Mouse (Mus musculus): ENCODE measurements at regions not wholly inside any gene's neighbourhood (a gene's known extent, or its start where the extent isn't known, plus 50 kb on each side); places are given as distances from the start of the nearest gene placed in this dataset.

DNA sequence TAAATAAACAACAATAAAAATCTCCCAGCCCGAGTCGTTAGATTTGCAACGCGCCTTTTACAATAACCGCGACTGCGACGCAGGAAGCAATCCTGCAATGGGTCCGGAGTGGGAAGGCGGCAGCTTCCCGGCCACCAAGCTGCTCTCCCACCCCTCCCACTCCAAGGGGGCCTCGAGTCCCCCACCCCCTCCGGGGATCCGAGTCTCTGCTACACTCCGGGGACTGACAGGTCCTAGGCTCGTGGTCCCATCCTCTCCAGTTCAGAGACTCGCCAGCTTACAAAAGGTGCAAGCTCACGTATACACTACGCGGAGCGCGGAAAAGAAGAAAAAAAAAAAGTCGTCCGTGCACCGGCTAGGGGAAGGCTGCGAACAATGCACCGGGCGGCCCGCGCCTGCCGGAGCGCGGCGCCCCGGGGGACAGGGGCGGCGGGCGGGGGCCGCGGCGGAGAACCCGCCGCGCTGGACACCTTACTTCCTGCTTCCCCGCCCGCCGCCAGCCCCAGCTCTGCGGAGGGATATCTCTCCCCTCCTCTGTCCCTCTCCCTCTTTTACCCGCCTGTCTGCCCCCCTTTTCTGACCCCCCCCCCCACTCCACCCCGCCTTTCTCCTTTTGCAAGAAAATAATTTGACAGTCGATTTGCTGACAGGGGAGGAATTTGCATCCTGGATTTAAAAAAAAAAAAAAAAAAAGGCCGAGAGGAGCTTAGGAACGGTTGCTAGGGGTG lies 130.0 kb upstream of the Ubr2 start:
- no peaks in the 10 kb centered on the region for H3K27me3 ChIP-seq
- peak overlapping the region; percentile 99 for H3K27ac ChIP-seq (replicated peaks)
- no peaks in the 10 kb centered on the region for H3K36me3 ChIP-seq
- peak overlapping the region; percentile 67 for H3K4me3 ChIP-seq (replicated peaks)
- peak overlapping the region; percentile 86 for H3K4me2 ChIP-seq (replicated peaks)
- under 1% methylated on average over 51 of the region's 53 CpGs for WGBS
- ATAC-seq (ENCODE audit: insufficient number of reproducible peaks, low FRiP score, low TSS enrichment, low read depth), result peak; percentile 44
- peaks cover 41% of the 10 kb centered on the region for H3K4me1 ChIP-seq
- H3K9ac ChIP-seq, result peak overlapping the region; percentile 70
- no peaks in the 10 kb centered on the region for H3K9me3 ChIP-seq (replicated peaks)

DNA sequence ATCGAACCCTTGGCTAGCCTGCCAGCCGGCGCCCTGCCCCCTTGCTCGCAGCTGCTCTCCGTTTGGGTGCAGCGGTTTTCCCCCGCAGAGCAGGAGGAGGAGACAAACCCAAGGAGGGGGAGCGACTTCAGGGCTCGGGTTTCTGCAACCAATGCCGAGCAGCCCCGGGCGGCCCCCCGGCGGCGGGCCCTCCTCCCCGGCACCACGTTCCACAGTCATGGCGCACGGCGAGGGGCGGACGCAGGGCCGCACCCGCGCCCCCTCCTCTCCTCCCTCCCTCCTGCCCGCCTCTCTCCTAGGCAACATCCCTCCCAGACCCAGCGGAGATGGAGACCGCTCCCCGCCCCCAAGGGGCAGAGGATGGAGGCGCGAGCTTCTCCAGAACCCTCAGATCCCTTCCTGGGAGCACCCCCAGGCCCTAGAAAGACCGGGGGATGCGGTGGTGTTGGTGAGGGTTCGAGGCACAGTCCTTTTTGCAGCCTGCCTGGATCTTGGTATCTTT lies 129.4 kb upstream of the Ubr2 start:
- Histone ChIP-seq H3K9me3 (replicated peaks) (no peaks in the 10 kb centered on the region), H3K27ac (replicated peaks) (peak overlapping the region; percentile 99), H3K4me3 (replicated peaks) (peak overlapping the region; percentile 67), H3K4me1 (peaks cover 35% of the 10 kb centered on the region), H3K36me3 (no peaks in the 10 kb centered on the region), H3K27me3 (no peaks in the 10 kb centered on the region), H3K4me2 (replicated peaks) (peak overlapping the region; percentile 86), H3K9ac (peak overlapping the region; percentile 70)
- WGBS, result under 1% methylated on average over 33 of the region's 34 CpGs
- ATAC-seq (ENCODE audit: insufficient number of reproducible peaks, low FRiP score, low TSS enrichment, low read depth), result peak; percentile 95

DNA sequence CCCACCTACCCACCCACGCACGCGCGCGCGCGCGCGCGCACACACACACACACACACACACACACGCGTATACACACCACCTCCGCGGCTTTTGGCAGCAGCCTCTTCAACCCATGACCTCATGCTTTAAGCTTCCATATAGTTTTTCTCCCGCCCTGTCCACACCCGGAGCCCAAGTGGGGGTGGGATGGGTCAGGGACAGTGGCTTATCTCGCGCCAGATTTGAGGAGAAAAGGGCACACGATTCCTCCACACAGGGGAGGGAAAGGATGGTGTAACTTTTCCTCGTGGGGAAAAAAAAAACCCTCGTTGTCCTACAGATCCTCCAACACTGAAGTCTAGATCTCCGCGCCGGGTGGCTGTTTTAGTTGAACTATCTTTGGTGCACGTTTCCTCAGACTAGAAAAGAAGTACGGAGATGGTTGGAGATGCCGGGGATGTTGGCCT lies 128.8 kb upstream of the Ubr2 start:
- peak overlapping the region; percentile 86 for H3K4me2 ChIP-seq (replicated peaks)
- H3K9ac ChIP-seq, result peak overlapping the region; percentile 26
- WGBS, result 3% methylated on average over 27 of the region's 27 CpGs
- H3K4me3 ChIP-seq (replicated peaks), result peak overlapping the region; percentile 67
- peak overlapping the region; percentile 99 for H3K27ac ChIP-seq (replicated peaks)
- H3K27me3 ChIP-seq, result no peaks in the 10 kb centered on the region
- no peaks in the 10 kb centered on the region for H3K36me3 ChIP-seq
- no peaks in the 10 kb centered on the region for H3K9me3 ChIP-seq (replicated peaks)
- peaks cover 29% of the 10 kb centered on the region for H3K4me1 ChIP-seq
- no peak for ATAC-seq (ENCODE audit: insufficient number of reproducible peaks, low FRiP score, low TSS enrichment, low read depth)

DNA sequence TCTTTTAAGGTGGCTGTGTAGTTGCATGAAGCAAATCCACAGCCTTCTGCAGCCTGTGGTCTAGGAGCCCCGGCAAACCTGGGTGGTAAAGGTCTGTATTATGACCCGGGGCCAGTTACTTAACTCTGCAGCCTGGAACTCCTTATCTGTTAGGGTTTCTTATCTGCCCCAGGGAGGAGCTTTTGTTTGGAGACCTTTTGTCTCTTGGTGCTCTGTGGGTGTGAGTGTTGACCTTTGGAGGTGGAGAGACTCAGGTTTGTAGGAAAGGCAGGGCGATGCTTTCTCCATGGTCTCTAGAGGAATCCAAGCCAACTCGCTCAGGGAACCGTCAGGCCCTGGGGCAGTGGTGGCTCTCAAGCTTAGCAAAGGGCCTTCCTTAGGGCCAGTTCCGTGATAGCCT lies 127.8 kb upstream of the Ubr2 start:
- H3K4me3 ChIP-seq (replicated peaks), result no peak overlapping the region
- no peak overlapping the region for H3K27ac ChIP-seq (replicated peaks)
- WGBS, result 55% methylated on average over 6 of the region's 6 CpGs
- no peaks in the 10 kb centered on the region for H3K9me3 ChIP-seq (replicated peaks)
- H3K9ac ChIP-seq, result no peak overlapping the region
- no peaks in the 10 kb centered on the region for H3K27me3 ChIP-seq
- H3K36me3 ChIP-seq, result no peaks in the 10 kb centered on the region
- H3K4me1 ChIP-seq, result peaks cover 18% of the 10 kb centered on the region
- no peak overlapping the region for H3K4me2 ChIP-seq (replicated peaks)
- ATAC-seq (ENCODE audit: insufficient number of reproducible peaks, low FRiP score, low TSS enrichment, low read depth), result no peak

DNA sequence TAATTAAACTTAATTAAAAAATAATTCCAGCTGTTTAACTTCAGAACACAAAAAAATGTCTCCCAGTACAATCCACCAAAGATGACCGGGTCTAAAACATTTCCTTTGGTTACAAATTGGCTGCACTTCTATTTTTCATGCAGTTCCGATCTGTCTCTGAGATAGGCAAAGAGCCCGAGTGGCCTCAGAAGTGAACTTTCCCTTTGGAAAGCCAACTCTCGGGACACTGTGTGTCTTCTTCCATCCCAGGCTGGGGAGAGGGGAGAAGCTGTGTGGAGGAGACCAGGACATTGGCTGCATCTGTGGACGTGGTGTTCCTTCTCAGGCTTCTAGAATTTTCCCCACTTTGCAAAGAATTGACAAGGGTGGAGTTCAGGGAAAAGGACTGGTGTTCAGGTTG lies 125.0 kb upstream of the Ubr2 start:
- ATAC-seq (ENCODE audit: insufficient number of reproducible peaks, low FRiP score, low TSS enrichment, low read depth), result no peak
- Histone ChIP-seq H3K9ac (no peak overlapping the region), H3K4me1 (peaks cover 7% of the 10 kb centered on the region; the same call in 1 of the 2 replicates), H3K27ac (replicated peaks) (no peak overlapping the region), H3K36me3 (no peaks in the 10 kb centered on the region), H3K27me3 (no peaks in the 10 kb centered on the region), H3K9me3 (replicated peaks) (no peaks in the 10 kb centered on the region), H3K4me2 (replicated peaks) (no peak overlapping the region), H3K4me3 (replicated peaks) (no peak overlapping the region)
- WGBS, result 78% methylated on average over 5 of the region's 5 CpGs

DNA sequence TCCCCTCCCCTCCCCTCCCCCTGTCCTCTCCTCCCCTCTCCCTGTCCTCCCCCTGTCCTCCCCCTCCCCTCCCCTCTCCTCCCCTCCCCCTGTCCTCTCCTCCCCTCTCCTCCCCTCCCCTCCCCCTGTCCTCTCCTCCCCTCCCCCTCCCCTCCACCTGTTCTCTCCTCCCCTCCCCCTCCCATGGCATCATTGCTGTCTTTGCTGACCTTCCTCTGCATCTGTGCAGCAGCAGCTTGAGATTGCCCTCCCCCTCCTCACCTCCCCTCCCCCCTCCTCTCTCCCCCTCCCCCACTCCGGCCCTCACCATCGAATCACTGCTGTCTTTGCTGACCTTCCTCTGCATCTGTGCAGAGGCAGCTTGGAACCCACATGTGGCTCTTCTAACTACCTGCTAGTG lies 123.4 kb upstream of the Ubr2 start:
- no peaks in the 10 kb centered on the region for H3K36me3 ChIP-seq
- WGBS, result 59% methylated on average over 2 of the region's 2 CpGs
- H3K9me3 ChIP-seq (replicated peaks), result no peaks in the 10 kb centered on the region
- peaks cover 1% of the 10 kb centered on the region; the same call in 1 of the 2 replicates for H3K4me1 ChIP-seq
- ATAC-seq (ENCODE audit: insufficient number of reproducible peaks, low FRiP score, low TSS enrichment, low read depth), result no peak
- no peaks in the 10 kb centered on the region for H3K27me3 ChIP-seq
- H3K4me3 ChIP-seq (replicated peaks), result no peak overlapping the region
- no peak overlapping the region for H3K4me2 ChIP-seq (replicated peaks)
- H3K27ac ChIP-seq (replicated peaks), result no peak overlapping the region
- no peak overlapping the region for H3K9ac ChIP-seq

DNA sequence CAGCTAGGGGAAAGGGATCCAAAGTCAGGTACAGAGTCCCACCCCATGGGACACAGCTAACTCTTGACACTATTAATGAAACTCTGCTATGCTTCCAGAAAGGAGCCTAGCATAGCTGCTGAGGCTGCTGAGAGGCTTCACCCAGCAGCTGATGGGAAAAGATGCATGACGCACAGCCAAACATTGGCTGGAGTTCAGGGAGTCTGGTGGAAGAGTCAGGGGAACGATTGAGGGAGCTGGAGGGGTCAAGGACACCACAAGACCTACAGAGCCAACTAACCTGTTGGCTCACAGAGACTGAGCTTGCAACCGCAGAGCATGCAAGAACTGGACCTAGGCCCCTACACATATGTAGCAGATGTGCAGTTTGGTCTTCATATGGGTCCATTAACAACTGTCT lies 117.2 kb upstream of the Ubr2 start:
- no peak overlapping the region for H3K4me2 ChIP-seq (replicated peaks)
- no peaks in the 10 kb centered on the region for H3K4me1 ChIP-seq
- H3K9ac ChIP-seq, result no peak overlapping the region
- no peaks in the 10 kb centered on the region for H3K9me3 ChIP-seq (replicated peaks)
- no peak overlapping the region for H3K4me3 ChIP-seq (replicated peaks)
- 86% methylated on average over 3 of the region's 3 CpGs for WGBS
- no peaks in the 10 kb centered on the region for H3K27me3 ChIP-seq
- no peaks in the 10 kb centered on the region for H3K36me3 ChIP-seq
- no peak for ATAC-seq (ENCODE audit: insufficient number of reproducible peaks, low FRiP score, low TSS enrichment, low read depth)
- no peak overlapping the region for H3K27ac ChIP-seq (replicated peaks)

DNA sequence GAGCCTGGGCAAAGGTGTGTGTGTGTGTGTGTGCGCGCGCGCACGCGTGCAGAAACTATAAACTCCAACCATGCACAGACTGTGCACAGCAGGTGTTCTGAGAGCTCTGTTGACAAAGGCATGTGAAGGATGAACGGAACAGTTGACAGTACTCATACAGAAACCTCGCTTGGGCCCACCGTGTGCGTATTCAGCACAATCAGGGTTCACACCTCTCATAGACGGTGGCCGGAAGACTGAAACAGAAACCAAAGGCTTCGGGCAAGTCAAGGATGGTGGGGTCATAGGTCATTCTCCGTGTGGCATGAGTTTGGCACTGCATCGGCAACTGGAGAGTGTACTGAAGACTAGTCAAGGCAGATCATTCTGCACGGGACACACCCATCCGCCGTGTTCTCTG lies 113.2 kb upstream of the Ubr2 start:
- ATAC-seq (ENCODE audit: insufficient number of reproducible peaks, low FRiP score, low TSS enrichment, low read depth), result no peak
- Histone ChIP-seq H3K36me3 (no peaks in the 10 kb centered on the region), H3K27ac (replicated peaks) (no peak overlapping the region), H3K9me3 (replicated peaks) (no peaks in the 10 kb centered on the region), H3K4me2 (replicated peaks) (no peak overlapping the region), H3K9ac (no peak overlapping the region), H3K27me3 (no peaks in the 10 kb centered on the region), H3K4me3 (replicated peaks) (no peak overlapping the region), H3K4me1 (no peaks in the 10 kb centered on the region)
- 85% methylated on average over 18 of the region's 18 CpGs for WGBS

DNA sequence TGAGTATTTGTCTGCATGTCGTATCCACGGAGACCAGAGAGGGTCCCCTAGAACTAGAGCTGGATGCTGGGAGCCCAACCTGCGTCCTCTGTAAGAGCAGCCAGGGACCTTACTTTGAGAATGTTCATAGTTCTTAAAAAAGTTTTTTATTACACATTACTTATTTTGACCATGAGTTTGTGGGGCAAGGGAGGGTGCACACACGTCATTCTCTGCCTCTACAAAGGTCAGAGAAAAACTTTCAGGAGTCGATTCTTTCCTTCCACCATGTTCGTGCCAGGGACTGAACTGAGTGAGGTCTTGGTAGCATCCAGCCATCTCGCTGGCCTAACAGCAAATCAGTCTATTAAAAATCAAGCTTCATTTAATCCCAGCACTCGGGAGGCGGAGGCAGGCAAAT lies 111.9 kb upstream of the Ubr2 start:
- no peak for ATAC-seq (ENCODE audit: insufficient number of reproducible peaks, low FRiP score, low TSS enrichment, low read depth)
- H3K4me1 ChIP-seq, result no peaks in the 10 kb centered on the region
- H3K4me2 ChIP-seq (replicated peaks), result no peak overlapping the region
- no peak overlapping the region for H3K9ac ChIP-seq
- H3K36me3 ChIP-seq, result no peaks in the 10 kb centered on the region
- H3K9me3 ChIP-seq (replicated peaks), result no peaks in the 10 kb centered on the region
- H3K27me3 ChIP-seq, result no peaks in the 10 kb centered on the region
- H3K27ac ChIP-seq (replicated peaks), result no peak overlapping the region
- no peak overlapping the region for H3K4me3 ChIP-seq (replicated peaks)
- 80% methylated on average over 9 of the region's 9 CpGs for WGBS

DNA sequence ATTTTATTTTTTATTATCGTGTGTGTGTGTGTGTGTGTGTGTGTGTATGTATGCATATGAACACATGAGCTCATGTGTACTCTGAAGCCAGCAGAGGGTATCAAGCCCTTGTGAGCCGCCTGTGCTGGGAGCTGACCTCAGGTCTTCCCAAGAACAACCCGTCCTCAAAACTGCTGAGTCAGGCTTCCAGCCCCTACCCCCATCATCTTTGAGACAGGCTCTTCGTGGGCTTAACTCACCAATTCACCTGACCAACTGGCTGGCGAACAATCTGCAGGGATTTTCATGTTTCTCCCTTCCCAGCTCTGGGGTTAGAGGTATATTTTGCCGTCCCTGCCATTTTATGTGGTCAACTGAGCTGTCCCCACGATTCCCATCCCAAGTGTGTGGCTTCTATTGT lies 107.7 kb upstream of the Ubr2 start:
- WGBS, result 84% methylated on average over 7 of the region's 7 CpGs
- no peaks in the 10 kb centered on the region for H3K4me1 ChIP-seq
- H3K9ac ChIP-seq, result no peak overlapping the region

DNA sequence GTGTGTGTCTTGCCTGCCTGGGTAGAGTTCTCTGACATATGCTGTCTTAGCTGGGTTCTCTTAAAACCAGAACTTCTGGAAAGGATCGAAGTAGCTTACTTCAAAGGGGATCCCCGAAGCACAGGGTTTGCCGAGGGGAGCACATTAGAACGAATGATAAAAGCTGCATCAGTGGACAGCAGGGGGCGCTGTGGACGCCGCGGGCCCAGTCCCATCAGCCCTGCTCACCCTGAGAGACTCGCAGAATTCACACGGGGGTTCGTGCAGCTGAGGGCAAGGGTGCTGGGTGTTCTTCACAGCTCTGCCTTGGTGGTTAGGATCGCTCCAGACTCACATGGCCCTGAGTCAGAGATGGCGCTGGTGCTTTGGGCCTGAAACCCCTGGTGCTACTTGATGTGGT lies 105.4 kb upstream of the Ubr2 start:
- 48% methylated on average over 13 of the region's 13 CpGs for WGBS
- no peaks in the 10 kb centered on the region for H3K36me3 ChIP-seq
- H3K4me1 ChIP-seq, result no peaks in the 10 kb centered on the region
- H3K27me3 ChIP-seq, result no peaks in the 10 kb centered on the region
- H3K9ac ChIP-seq, result no peak overlapping the region
- H3K9me3 ChIP-seq (replicated peaks), result no peaks in the 10 kb centered on the region
- no peak overlapping the region for H3K4me2 ChIP-seq (replicated peaks)
- no peak overlapping the region for H3K27ac ChIP-seq (replicated peaks)
- H3K4me3 ChIP-seq (replicated peaks), result no peak overlapping the region
- no peak for ATAC-seq (ENCODE audit: insufficient number of reproducible peaks, low FRiP score, low TSS enrichment, low read depth)

More for the DNA sequence above, 107.7 kb upstream of the Ubr2 start:
- Histone ChIP-seq H3K4me2 (replicated peaks) (no peak overlapping the region), H3K9me3 (replicated peaks) (no peaks in the 10 kb centered on the region), H3K27me3 (no peaks in the 10 kb centered on the region), H3K27ac (replicated peaks) (no peak overlapping the region), H3K36me3 (no peaks in the 10 kb centered on the region), H3K4me3 (replicated peaks) (no peak overlapping the region)
- no peak for ATAC-seq (ENCODE audit: insufficient number of reproducible peaks, low FRiP score, low TSS enrichment, low read depth)

DNA sequence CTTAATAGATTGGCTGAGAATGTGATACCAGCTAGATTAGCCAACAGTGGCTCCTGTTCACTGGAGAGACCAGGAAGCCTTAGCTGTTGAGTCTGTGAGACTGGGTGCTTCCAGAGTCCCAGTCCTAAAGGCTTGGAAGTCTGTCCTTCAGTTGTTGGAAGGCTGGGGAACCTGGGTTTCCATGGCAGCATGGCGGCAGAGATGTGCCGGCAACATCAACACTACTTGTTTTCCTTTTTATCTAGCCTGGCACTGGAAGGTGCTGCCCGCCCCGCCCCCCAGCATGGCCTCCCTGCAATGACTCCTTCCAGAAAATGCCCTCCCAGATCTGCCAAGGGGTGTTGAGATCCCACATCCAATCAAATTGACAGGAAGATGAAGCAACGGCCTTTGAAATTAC lies 104.8 kb upstream of the Ubr2 start:
- no peak overlapping the region for H3K4me3 ChIP-seq (replicated peaks)
- no peak overlapping the region for H3K4me2 ChIP-seq (replicated peaks)
- ATAC-seq (ENCODE audit: insufficient number of reproducible peaks, low FRiP score, low TSS enrichment, low read depth), result no peak
- no peak overlapping the region for H3K27ac ChIP-seq (replicated peaks)
- H3K9ac ChIP-seq, result no peak overlapping the region
- no peaks in the 10 kb centered on the region for H3K27me3 ChIP-seq
- WGBS, result 80% methylated on average over 5 of the region's 5 CpGs
- no peaks in the 10 kb centered on the region for H3K9me3 ChIP-seq (replicated peaks)
- no peaks in the 10 kb centered on the region for H3K4me1 ChIP-seq
- no peaks in the 10 kb centered on the region for H3K36me3 ChIP-seq

Data from embryonic facial prominence, embryonic 15.5 days (tissue).